Mouse (Mus musculus) urinary bladder, adult 18-20 months (tissue): ENCODE measurements around the gene Ccl26.
A peak's percentile ranks its signal among the peaks of the same experiment; 100 is the strongest.

Experiments
- DNase-seq, 2 experiments: peaks; one replicate each; pipeline ENCODE4 v3.0.0; 2022; ENCODE audit warnings: low spot score in 2 of 2, mixed read lengths in 2 of 2

Ccl26 gene

DNA sequence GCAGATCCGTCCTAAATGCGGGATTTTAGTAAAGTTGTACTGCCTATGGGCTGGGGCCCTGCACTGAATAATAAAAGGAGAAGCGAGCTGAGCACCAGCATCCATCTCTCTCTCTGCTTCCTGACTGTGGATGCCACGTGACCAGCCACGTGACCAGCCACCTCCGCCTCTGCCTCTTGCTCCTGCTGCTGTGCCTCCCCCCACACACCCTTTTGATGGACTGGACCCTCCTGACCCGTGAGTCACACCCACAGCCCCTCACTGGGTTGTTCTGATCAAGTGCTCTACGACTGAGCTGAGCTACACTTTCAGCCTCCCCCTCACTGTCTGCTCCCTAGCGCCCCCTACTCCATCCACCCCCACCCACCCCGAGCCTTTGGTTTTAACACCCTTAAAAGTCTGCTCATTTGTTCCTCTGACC lies 25.6 kb downstream of the Ccl26 start:
- no peak for DNase-seq

DNA sequence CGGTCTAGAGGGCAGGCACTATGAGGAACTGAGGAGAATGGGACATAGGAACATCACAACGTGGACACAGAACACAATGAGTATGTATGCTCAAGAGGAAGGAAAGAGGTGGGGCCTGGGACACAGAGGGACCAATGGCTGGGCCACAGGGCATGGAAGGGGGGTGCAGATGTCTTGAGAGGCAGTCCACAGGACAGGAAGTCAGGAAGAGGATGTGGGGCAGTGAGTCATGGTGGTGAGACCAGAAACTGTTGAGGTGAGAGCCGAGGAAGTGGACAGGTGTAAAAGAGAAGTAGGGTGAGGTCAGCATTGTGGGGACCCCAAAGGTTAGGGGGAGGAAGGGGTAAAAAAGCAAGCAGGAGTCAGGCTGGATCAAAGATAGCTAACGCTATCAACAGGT lies 26.0 kb downstream of the Ccl26 start:
- no peak for DNase-seq

DNA sequence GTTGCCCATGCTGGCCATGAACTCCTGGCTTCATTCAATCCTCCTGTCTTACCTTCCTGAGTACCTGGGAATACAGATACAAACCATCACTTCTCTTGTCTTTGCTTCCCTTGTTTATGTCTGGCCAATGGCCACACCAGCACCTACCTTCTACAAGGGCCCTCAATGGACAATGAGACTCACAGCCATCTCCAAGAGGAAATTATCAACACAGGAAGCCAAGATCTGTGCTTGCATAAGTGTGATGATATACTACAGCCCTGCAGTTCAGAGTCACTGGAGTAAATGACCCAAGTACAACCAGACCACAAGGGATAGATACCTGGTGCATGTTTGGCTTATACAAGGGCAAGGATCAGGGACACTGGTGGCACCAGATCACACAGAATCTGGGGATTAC lies 27.5 kb downstream of the Ccl26 start:
- no peak for DNase-seq

DNA sequence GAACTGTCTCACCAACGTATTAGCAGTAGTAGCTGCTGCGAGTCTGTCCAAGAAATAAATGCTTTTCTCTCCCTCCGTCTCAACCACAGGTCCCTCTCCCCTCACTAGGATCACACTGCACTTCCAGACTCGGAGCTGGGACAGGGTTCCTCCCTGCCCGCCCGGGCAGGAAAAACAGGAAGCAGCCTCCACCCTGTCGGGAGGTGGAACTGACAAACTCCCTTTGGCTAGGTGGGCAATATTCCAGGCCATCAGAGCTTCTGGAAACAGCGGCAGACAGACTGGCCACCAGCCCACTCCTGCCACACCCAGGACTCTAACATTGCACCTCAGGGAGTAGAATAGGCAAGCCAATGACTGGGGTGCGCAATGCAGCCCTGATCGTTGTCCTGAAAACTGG lies 29.9 kb downstream of the Ccl26 start:
- DNase-seq = peak; percentile 14 to 50

DNA sequence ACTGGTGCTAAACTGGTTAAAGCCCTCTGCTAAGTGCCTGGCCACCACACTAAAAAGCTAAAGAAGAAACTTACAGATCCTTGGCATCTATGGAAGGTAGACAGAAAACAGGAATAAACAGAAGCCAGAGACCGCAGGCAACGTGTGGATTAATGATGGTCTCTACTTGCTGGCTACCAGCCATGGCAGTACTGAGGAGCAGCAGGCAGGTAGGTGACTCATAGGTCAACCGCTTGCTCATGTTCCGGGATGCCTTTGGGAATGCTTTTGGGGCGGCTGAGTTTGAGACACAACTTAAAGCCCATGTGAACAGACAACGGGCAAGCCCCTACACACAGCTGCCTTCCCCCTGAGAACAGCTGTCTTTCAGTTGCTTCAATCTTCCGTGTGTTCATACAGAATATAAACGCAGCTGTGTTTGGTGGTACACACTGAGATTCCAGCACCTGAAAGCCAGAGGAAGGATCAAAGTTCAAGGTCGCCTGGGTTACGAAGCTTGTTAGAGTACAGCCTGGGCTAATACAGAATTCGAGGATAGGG lies 32.0 kb downstream of the Ccl26 start:
- no peak for DNase-seq

DNA sequence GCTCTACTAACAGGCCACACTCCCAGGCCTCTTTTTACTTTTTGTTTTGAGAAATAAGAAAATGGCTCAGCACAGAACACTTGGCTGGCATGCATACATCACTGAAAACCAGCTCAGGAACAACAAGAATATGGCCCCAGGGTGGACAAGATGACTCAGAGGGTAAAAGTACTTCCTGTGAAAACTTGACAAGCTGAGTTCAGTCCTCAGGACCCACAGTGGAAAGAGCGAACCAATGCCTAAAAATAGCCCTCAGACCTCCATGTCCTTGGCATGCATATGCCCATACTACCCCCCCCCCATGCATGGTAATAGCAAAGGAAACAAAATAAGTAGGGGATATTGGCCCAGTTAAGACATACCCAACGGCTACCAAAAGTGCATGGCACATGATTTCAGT lies 33.4 kb downstream of the Ccl26 start:
- DNase-seq = no peak

DNA sequence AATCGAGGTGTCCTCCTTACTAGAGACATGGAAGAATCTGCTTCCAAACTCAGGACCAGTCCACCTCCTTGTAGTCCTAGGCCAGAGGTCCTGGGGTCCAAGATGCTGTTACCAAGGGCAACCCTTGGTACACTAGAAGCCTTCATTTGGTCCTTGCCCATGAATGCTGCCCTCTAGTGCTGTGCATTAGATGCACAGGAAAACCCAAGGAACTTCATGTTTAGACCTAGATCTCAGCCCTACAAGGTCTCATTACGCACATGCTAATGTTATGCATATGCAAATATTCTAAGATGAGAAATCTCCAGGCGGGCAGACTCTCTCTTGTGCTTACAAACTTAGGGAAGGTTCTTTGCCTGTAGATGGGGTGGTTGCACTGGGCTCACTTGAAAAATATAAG lies 34.1 kb downstream of the Ccl26 start:
- no peak for DNase-seq

DNA sequence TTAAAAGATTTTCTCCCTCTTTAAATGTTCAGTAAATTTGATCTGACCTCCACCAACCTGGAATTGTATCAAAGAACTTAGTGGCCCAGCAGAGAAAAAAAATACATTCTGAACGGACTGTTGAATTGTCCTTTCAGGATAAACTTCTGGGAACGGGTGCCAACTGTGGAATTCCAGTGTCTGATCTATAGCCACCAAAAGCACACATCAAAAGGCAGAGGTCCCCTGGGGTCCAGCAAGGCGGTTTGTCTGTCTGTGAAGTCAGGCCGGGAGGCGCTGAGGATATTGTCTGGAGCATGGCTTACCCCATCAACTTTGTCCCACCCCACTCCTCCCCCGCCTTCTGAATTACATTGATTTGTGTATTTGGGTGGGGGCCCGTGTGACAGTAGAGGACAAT lies 35.4 kb downstream of the Ccl26 start:
- no peak for DNase-seq

DNA sequence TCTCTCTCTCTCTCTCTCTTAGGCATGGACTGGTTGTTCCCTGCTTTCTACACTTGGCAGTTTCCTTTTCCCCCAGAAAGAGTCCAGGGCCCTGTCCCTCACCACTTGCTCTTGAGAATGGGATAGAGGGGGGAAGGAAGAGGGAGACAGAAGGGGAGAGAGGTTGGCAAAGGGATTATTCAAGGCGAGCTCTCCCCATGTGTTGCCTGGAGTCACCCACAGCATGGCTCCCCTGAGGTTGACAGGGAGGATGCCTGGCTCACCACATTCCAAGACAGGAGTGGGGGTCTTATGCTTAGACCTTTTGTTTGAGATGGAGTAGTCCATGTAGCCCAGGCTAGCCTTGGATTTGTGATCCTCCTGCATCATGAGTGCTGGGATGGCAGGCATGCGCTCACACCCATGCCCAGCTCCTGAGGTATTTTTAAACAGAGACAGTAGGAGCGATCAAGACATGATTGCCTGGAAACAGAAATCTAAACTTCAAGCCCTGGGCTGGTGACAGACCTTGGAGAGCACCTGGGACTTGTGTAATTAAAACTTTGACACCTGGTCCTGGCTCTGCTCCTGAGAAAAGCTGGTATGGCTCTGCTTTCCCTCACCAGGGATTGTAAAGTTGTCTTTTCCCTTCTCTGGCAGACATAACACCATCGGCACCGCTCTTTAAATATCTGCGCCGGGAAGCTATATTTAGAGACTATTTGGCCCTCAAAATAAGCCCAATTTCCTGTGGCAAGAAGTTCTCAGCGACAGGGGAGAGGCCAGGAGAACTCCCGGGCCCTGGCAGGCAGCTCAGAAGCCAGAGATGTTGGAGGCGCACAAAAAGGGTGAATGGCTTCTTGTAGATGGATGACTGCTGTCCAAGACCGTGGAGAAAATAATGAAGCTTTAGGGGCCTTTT lies 38.5 kb downstream of the Ccl26 start:
- no peak for DNase-seq

DNA sequence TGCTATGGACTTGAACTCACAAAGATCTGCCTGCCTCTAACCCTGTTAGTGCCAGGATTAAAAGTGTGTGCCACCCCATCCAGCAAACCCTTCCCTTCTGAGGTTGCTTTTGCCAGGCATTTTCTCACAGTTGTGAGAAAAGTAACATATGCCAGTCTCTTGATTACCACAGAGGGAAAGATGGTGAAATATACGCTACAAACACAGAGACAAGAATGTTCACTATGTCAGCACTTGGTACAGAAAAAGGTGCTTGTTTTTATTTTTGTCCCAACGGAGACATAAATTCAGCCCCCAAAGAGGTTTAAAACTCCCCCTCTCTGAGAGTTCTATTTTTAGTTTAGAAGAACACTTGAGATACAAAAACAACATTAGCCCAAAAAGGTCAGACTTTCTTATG lies 39.3 kb downstream of the Ccl26 start:
- DNase-seq = no peak

DNA sequence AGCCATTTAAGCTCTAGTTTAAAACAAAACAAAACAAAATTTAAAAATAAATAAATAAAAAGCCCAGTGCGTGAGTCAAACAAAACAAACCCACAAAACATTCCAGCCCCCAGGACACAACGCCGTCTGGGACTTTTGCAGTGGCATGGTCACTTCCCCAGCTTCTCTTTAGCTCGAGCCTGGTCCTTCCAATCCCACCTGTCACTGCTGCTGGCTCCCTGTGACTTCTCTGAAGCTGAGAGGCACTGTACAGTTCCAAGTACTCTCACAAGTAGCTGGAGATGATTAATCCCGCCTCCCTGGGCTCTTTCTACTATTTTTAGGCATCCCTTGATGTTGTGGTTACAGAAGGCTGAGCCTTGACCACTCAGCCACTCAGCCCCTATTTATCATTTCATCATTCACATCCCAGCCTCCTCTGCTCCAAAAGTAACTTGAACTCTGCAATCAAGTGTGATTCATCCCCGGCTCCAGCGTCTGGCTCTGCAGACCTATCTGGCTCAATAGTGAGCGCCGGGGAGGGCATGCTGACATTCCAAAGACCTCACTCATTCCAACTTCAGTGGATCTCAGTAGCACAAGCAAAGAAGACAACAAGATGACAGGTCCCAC lies 41.2 kb downstream of the Ccl26 start:
- peak in 1 of 2 experiments; percentile 43 for DNase-seq

DNA sequence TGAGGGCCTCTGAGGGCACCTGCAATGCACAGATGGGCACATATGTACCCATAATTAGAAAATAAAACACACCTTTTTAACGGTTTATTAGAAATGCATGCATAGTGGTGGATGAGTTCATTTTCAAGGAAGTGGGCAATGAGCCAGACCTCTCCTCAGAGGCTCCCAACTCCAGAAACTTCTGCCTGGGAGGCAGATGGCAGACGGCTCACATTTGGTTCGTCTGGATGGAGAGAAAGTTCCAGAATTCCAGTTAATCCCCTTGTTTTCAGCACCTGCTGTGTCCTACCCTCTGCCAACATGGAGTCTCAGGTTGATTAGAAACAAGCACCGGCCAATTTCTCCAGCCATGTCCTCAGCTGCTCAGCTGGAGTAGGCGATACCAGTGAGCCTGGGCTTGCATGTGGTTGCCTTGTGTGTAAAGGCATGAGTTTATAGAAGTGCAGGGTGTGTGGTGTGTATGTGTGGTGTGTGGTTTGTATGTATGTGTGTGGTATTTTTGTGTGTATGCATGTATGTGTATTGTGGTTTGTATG lies 46.0 kb downstream of the Ccl26 start:
- DNase-seq = no peak

DNA sequence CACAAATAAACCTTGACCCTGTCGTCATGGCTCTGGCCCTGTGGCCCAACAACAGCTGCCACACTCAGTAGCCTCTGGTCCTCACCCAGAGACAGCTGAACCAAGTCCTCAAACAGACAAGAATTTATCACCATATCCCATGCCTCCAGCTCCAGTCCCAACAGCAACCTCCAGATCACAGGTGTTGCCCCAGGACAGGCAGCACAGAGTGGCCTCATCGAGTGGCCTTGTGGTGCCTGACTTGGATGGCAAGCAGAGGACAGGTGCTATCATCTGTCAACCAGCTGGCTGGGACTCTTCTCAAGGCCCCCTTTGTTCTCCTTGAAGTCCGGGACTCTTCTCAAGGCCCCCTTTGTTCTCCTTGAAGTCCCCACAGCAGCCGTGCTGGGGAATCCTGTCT lies 50.2 kb downstream of the Ccl26 start:
- no peak for DNase-seq

DNA sequence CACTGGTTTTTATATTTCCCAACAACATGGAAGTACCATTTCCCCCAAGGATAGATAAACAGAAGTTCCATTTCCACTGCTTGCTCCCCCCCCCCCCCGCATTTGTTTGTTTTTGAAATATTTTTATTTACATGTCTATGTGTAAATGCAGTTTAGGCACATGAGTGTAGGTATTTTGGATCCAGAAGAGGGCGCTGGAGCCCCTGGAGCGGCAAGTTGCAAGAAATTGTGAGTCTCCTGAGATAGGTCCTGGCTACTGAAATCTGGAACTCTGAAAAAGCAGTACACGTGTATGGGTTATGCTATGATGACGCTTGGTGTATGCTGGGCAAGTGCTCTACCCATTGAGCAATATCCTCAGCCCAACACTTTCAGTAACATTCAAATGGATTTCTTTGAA lies 52.3 kb downstream of the Ccl26 start:
- no peak for DNase-seq
